Mouse (Mus musculus) midbrain, embryonic 15.5 days (tissue): ENCODE results near the gene Esyt1. TPM values are rescaled to one million over a fixed set of nuclear protein-coding genes. Genes with fewer than 3 reads are reported as not detected.
A peak's percentile ranks its signal among the peaks of the same experiment; 100 is the strongest.

Experiments used
- ATAC-seq: fragments of 200-750 bp; cut with Nextera tagmentation; replicated peaks from 2 replicates; pipeline ENCODE4 v1.8.0; 2017; ENCODE audit warnings: moderate TSS enrichment
- H3K27ac ChIP-seq: fragments of 300-500 bp; sonication (generic); 2 replicates; pipeline ENCODE4 v1.5.1; 2015; ENCODE audit warnings: mild to moderate bottlenecking, inconsistent platforms
- H3K27me3 ChIP-seq: fragments of 300-500 bp; sonication (generic); replicated peaks from 2 replicates; pipeline ENCODE4 v1.6.1; 2015; ENCODE audit warnings: inconsistent platforms
- H3K36me3 ChIP-seq: fragments of 300-500 bp; sonication (generic); replicated peaks from 2 replicates; pipeline ENCODE4 v1.6.1; 2015; ENCODE audit warnings: inconsistent platforms
- H3K4me1 ChIP-seq: fragments of 300-500 bp; sonication (generic); 2 replicates; pipeline ENCODE4 v1.6.1; 2015; ENCODE audit warnings: inconsistent platforms
- H3K4me2 ChIP-seq: fragments of 300-500 bp; sonication (generic); 2 replicates; pipeline ENCODE4 v1.6.1; 2015; ENCODE audit warnings: inconsistent platforms, mild to moderate bottlenecking, moderate library complexity
- H3K4me3 ChIP-seq: fragments of 300-500 bp; sonication (generic); 2 replicates; pipeline ENCODE4 v1.5.1; 2015; ENCODE audit warnings: mild to moderate bottlenecking, inconsistent platforms
- H3K9ac ChIP-seq: fragments of 300-500 bp; sonication (generic); 2 replicates; pipeline ENCODE4 v1.6.1; 2015; ENCODE audit warnings: mild to moderate bottlenecking, inconsistent platforms
- H3K9me3 ChIP-seq: fragments of 300-500 bp; sonication (generic); 2 replicates; pipeline ENCODE4 v1.6.1; 2016; ENCODE audit warnings: inconsistent platforms
- WGBS: fragments of 180-500 bp; shearing (Covaris S2); methylation state at CpG from one replicate; pipeline ENCODE4 v1.1.7; 2015; ENCODE audit warnings: mixed read lengths; 5-methylcytosine and 5-hydroxymethylcytosine counted together
- microRNA-seq: library from miRNA; unstranded; fragments of <30 nt; microRNA quantifications from one replicate; pipeline ENCODE4, GENCODE M21; 2016
- polyA plus RNA-seq: library from polyadenylated mRNA; unstranded; fragments of >200 nt; fragmentation: Nextera tagmentation; extraction: Ambion mirVana; gene quantifications from 2 replicates; pipeline ENCODE4 v1.2.1, GENCODE M21; 2015

The Esyt1 gene
- polyA plus RNA-seq, 1 experiment from 2014 or later = 10.5 TPM

DNA sequence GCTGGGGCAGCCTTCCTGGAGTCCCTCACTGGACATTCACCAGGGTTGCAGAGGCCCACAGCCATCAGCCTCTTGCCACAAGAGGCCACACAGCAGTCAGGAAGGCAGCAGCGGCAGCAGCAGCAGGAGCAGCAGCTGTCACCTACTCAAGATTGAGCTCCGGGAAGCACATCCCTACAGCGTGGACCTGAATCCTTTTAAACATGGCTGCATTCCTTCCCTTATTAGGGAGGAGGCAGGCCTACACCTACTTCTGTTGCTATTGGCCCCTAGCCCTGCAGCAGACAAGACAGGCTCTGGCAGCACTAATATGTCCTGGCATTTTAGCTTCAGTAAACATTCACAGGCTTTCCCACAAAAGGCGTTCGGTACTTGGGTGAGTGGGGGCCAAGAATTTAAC, 35.4 kb downstream of the Esyt1 start:
- H3K9ac ChIP-seq = no peak overlapping the region
- H3K4me1 ChIP-seq = peaks cover 31% of the 10 kb centered on the region
- H3K27me3 ChIP-seq = no peaks in the 10 kb centered on the region
- H3K4me3 ChIP-seq = no peak overlapping the region
- H3K27ac ChIP-seq = no peak overlapping the region
- no peaks in the 10 kb centered on the region for H3K9me3 ChIP-seq
- peaks cover 56% of the 10 kb centered on the region for H3K36me3 ChIP-seq
- no peak for ATAC-seq
- H3K4me2 ChIP-seq = no peak overlapping the region
- 72% methylated on average over 5 of the region's 5 CpGs for WGBS

DNA sequence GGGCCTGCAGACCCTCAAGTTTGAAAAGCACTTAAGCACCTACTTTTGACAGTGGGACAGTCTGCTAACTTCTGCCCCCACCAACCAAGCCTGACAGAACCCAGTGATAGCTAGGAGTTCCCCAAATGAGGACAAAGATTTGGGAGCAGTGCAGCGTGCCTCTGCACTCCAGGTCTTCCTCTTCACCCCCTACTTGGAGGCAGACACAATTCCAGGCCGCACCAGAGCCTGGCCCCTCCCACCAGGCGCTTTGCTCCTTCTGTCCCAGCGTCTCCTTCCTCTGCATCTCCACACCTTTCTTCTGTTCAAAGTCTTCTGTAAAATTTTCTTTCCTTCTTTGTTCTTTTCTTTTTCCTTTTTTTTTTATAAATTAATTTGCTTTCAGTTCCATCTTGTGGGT, 35.9 kb downstream of the Esyt1 start:
- H3K36me3 ChIP-seq = peaks cover 56% of the 10 kb centered on the region
- WGBS = 59% methylated on average over 4 of the region's 4 CpGs
- H3K4me3 ChIP-seq = no peak overlapping the region
- H3K27ac ChIP-seq = no peak overlapping the region
- ATAC-seq = no peak
- no peaks in the 10 kb centered on the region for H3K27me3 ChIP-seq
- H3K9ac ChIP-seq = no peak overlapping the region
- H3K4me2 ChIP-seq = no peak overlapping the region
- H3K4me1 ChIP-seq = peaks cover 27% of the 10 kb centered on the region
- H3K9me3 ChIP-seq = no peaks in the 10 kb centered on the region

DNA sequence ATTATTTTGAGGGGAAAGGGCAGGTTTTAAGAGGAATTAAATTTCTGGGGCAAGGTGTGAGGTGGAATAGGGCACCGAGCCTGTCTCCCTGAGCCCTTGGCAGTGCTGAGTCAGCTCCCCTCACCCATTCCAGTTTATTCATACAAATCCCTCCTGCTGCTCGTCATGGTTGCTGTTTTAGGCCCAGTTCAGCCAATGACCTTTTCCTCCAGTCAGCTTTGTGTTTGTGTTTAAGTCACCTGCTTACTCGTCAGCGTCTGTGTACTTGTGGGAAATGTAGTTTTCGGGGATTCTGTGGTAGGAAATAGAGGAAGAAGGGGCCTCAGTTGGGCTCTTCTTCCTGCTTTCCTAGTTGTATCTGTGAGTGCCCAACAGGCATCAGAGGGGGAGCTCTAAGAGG, 36.3 kb downstream of the Esyt1 start:
- no peak overlapping the region for H3K9ac ChIP-seq
- peaks cover 24% of the 10 kb centered on the region for H3K4me1 ChIP-seq
- WGBS = 61% methylated on average over 5 of the region's 5 CpGs
- no peaks in the 10 kb centered on the region for H3K27me3 ChIP-seq
- no peaks in the 10 kb centered on the region for H3K9me3 ChIP-seq
- H3K4me3 ChIP-seq = no peak overlapping the region
- ATAC-seq = no peak
- H3K4me2 ChIP-seq = no peak overlapping the region
- peaks cover 58% of the 10 kb centered on the region for H3K36me3 ChIP-seq
- H3K27ac ChIP-seq = no peak overlapping the region

DNA sequence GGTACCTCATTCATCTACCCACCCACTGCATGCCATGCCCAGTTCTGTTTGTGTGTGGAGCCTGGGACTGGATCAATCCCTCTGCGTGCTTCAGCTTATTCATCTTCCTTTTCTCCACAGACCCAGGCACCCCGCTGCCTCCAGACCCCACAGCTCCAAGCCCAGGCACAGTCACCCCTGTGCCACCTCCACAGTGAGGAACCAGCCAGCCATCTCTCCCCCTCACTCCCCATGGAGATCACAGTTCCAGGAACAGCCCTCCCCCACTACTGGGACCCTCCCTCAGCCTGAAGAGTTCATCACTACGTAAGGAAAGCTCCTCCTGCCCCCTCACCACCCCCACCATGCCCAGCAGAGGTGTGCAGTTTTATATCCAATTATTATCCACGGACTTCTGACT, 36.9 kb downstream of the Esyt1 start:
- ATAC-seq = no peak
- Histone ChIP-seq H3K27me3 (no peaks in the 10 kb centered on the region), H3K4me3 (no peak overlapping the region), H3K27ac (no peak overlapping the region), H3K9ac (no peak overlapping the region), H3K4me1 (peaks cover 24% of the 10 kb centered on the region), H3K36me3 (peaks cover 64% of the 10 kb centered on the region), H3K9me3 (no peaks in the 10 kb centered on the region), H3K4me2 (no peak overlapping the region)
- WGBS = 83% methylated on average over 4 of the region's 4 CpGs

DNA sequence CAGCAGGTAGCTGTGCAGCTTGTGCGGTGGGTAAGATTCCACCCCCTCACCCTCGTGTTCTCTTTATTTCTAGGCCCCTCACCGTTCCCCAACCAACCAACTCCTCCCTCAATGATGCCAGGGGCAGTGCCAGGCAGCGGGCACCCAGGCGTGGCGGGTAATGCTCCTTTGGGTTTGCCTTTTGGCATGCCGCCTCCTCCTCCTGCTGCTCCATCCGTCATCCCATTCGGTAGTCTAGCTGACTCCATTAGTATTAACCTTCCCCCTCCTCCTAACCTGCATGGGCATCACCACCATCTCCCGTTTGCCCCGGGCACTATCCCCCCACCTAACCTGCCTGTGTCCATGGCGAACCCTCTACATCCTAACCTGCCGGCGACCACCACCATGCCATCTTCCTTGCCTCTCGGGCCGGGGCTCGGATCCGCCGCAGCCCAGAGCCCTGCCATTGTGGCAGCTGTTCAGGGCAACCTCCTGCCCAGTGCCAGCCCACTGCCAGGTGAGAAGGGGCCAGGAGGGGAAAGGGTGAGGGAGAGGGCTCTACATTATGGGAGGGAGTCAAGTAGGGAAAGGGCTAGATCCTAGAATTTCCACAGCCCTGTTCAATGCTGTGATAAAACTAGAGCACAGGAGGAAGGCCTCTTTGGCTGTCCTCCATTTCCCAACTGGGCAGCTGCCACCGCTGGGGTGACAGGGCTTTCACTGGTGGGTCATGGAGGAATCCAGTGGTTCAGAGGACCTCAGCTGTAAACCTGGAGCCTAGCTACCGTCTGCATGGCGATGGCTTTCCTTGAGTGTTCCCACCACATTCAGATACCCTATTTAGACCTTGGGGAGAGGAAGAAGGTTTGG, 37.6 kb downstream of the Esyt1 start:
- ATAC-seq = no peak
- WGBS = 94% methylated on average over 22 of the region's 22 CpGs
- no peak overlapping the region for H3K27ac ChIP-seq

DNA sequence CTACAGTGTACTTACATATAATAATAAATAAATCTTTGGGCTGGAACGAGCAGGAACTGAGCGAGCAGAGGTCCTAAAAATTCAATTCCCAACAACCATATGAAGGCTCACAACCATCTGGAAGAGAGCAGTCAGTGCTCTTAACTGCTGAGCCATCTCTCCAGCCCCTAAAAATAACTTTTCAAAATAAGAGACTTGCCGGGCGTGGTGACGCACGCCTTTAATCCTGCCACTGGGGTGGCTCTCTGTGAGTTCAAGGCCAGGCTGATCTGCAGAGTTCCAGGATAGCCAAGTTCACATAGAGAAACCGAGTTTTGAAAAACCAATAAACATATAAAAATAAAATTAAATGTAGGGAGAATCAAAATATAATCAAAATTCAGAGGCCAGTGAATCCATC, 39.3 kb downstream of the Esyt1 start:
- no peak for ATAC-seq
- H3K36me3 ChIP-seq = peaks cover 86% of the 10 kb centered on the region
- H3K27me3 ChIP-seq = no peaks in the 10 kb centered on the region
- H3K4me3 ChIP-seq = no peak overlapping the region
- H3K9me3 ChIP-seq = no peaks in the 10 kb centered on the region
- WGBS = 91% methylated on average over 7 of the region's 7 CpGs
- H3K4me1 ChIP-seq = peaks cover 11% of the 10 kb centered on the region
- H3K4me2 ChIP-seq = no peak overlapping the region
- H3K9ac ChIP-seq = no peak overlapping the region
- H3K27ac ChIP-seq = no peak overlapping the region

More for the DNA sequence above, 37.6 kb downstream of the Esyt1 start:
- no peak overlapping the region for H3K4me2 ChIP-seq
- no peaks in the 10 kb centered on the region for H3K27me3 ChIP-seq
- no peaks in the 10 kb centered on the region for H3K9me3 ChIP-seq
- no peak overlapping the region for H3K9ac ChIP-seq
- no peak overlapping the region for H3K4me3 ChIP-seq
- peaks cover 24% of the 10 kb centered on the region for H3K4me1 ChIP-seq
- peaks cover 71% of the 10 kb centered on the region for H3K36me3 ChIP-seq

DNA sequence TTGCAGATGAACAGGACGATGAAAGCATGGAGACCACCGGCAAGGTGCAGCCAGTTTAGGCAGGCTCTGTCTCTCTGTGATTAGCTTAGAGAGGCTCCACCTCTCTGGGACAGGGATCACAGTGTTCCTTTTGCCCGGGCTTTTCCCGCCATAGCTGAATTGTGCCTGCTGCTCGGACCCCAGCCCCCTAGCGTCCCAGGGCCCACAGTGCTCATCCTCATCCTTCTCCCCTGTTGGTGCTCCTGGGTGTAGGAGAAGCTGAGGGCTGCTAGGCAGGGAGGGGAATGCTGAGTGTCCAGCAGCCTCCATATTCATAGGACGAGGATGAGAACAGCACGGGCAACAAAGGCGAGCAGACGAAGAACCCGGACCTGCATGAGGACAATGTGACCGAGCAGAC, 51.3 kb downstream of the Esyt1 start:
- 89% methylated on average over 12 of the region's 12 CpGs for WGBS

DNA sequence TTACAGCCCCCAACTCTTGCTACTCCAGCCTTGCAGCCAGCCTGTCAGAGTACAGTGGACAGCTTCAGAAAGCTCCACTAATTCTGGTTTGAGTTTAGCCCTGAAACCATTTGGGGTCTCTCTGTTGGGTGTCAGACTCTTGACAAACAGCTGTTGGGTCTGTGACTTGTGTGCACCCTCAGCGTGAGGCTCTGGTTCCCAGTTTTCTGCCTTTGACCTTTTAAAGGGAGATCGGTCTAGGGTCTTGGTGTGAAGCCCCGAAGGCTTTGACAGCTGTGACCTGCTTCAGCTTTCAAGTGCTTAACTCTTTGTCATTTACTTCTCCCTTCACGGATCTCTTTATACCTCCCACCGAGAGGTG, 65.4 kb downstream of the Esyt1 start:
- H3K9ac ChIP-seq = peak overlapping the region; percentile 87
- peak overlapping the region; percentile 96 for H3K27ac ChIP-seq
- no peaks in the 10 kb centered on the region for H3K27me3 ChIP-seq
- 0% methylated on average over 5 of the region's 5 CpGs for WGBS
- peaks cover 27% of the 10 kb centered on the region for H3K36me3 ChIP-seq
- H3K4me3 ChIP-seq = peak overlapping the region; percentile 62
- peaks cover 19% of the 10 kb centered on the region for H3K4me1 ChIP-seq
- peak overlapping the region; percentile 78 for H3K4me2 ChIP-seq
- no peaks in the 10 kb centered on the region for H3K9me3 ChIP-seq
- no peak for ATAC-seq

More for the DNA sequence above, 51.3 kb downstream of the Esyt1 start:
- Histone ChIP-seq H3K4me2 (no peak overlapping the region), H3K27me3 (no peaks in the 10 kb centered on the region), H3K9me3 (no peaks in the 10 kb centered on the region), H3K9ac (no peak overlapping the region), H3K4me1 (no peaks in the 10 kb centered on the region), H3K27ac (no peak overlapping the region), H3K36me3 (peaks cover 72% of the 10 kb centered on the region), H3K4me3 (no peak overlapping the region)
- no peak for ATAC-seq

Small RNA genes lying within 50 kb of the gene (microRNA-seq; reads per million reads assigned to microRNA genes)
- gene Gm47275 (not detected), gene Mir6916 (not detected)

Other genes with a start within 250 kb of the Esyt1 start
- gene Il23a, start 227.1 kb downstream of the Esyt1 start, polyA plus RNA-seq = not detected in 2 replicates
- 21.9 and 24.0 TPM in 2 replicates for gene Pan2, start 222.5 kb downstream of the Esyt1 start, polyA plus RNA-seq
- 194 and 204 TPM in 2 replicates for gene Cnpy2, start 203.4 kb downstream of the Esyt1 start, polyA plus RNA-seq
- 256 and 257 TPM in 2 replicates for gene Cs, start 188.1 kb downstream of the Esyt1 start, polyA plus RNA-seq
- 42.6 and 44.2 TPM in 2 replicates for gene Coq10a, start 156.9 kb downstream of the Esyt1 start, polyA plus RNA-seq
- gene Ankrd52, start 148.8 kb downstream of the Esyt1 start, polyA plus RNA-seq = 15.0 and 15.6 TPM in 2 replicates
- not detected in 2 replicates for gene Slc39a5, start 124.6 kb downstream of the Esyt1 start, polyA plus RNA-seq
- 146 and 147 TPM in 2 replicates for gene Nabp2, start 114.4 kb downstream of the Esyt1 start, polyA plus RNA-seq
- 105 and 107 TPM in 2 replicates for gene Rnf41, start 114.2 kb downstream of the Esyt1 start, polyA plus RNA-seq
- gene Smarcc2, start 66.6 kb downstream of the Esyt1 start, polyA plus RNA-seq = 201 and 209 TPM in 2 replicates
- 892 and 955 TPM in 2 replicates for gene Myl6, start 31.7 kb downstream of the Esyt1 start, polyA plus RNA-seq
- 5.4 and 5.7 TPM in 2 replicates for gene Myl6b, start 27.2 kb downstream of the Esyt1 start, polyA plus RNA-seq
- 20.8 and 22.7 TPM in 2 replicates for gene Zc3h10, start 21.9 kb upstream of the Esyt1 start, polyA plus RNA-seq
- 2,126 and 2,161 TPM in 2 replicates for gene Rpl41, start 23.4 kb upstream of the Esyt1 start, polyA plus RNA-seq
- 125 and 128 TPM in 2 replicates for gene Pa2g4, start 40.1 kb upstream of the Esyt1 start, polyA plus RNA-seq
- gene Erbb3, start 63.8 kb upstream of the Esyt1 start, polyA plus RNA-seq = 0.42 and 0.56 TPM in 2 replicates
- gene Rps26, start 100.9 kb upstream of the Esyt1 start, polyA plus RNA-seq = 322 and 332 TPM in 2 replicates
- 23.0 and 23.1 TPM in 2 replicates for gene Ikzf4, start 120.1 kb upstream of the Esyt1 start, polyA plus RNA-seq
- gene Suox, start 148.2 kb upstream of the Esyt1 start, polyA plus RNA-seq = 14.3 and 16.7 TPM in 2 replicates
- 122 and 123 TPM in 2 replicates for gene Rab5b, start 170.4 kb upstream of the Esyt1 start, polyA plus RNA-seq
- 0.54 and 0.88 TPM in 2 replicates for gene Pmel, start 178.3 kb upstream of the Esyt1 start, polyA plus RNA-seq
- 15.1 and 18.6 TPM in 2 replicates for gene Cdk2, start 179.2 kb upstream of the Esyt1 start, polyA plus RNA-seq
- gene Dgka, start 219.0 kb upstream of the Esyt1 start, polyA plus RNA-seq = 7.6 and 7.8 TPM in 2 replicates
- 45.8 and 47.6 TPM in 2 replicates for gene Pym1, start 222.0 kb upstream of the Esyt1 start, polyA plus RNA-seq